24 mouse cellular contexts compared by ENCODE assay signal in the genomic region with DNA sequence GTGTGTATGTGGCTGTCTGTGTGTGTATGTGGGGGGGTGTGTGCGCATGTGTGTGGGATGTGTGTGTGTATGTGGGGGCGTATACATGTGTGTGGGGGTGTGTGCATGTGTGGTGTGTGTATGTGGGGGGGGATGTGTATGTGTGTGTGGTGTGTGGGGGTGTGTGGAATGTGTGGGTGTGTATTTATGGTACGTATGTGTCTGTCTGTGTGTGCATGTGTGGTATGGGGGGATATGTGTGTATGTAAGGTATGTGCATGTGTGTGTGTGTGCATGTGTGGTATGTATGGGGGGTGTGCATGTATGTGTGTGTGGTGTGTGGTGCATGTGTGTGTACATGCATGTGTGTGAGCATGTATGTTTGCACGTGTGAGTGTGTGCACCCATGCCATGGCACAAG.
A peak's percentile ranks its signal among the peaks of the same experiment; 100 is the strongest.
DNase-seq lines count a peak whose midpoint lies in the region; ATAC-seq and TF ChIP-seq lines count a peak whose summit lies in the region.
"Had no signal": no experiment of that assay in that cellular context is flagged by ENCODE, and none has a peak within 500 bp of the region (broad histone marks: within the 10 kb centered on the region; RNA-seq: fewer than 3 reads in every experiment).

No protein-coding gene starts in this region.

- no peaks in the 10 kb centered on the region for H3K27me3 ChIP-seq in hindbrain, embryonic 13.5 days
- H3K27me3 ChIP-seq in hindbrain, embryonic 12.5 days, result no peaks in the 10 kb centered on the region
- H3K27me3 ChIP-seq in midbrain, embryonic 12.5 days, result no peaks in the 10 kb centered on the region
- no peaks in the 10 kb centered on the region for H3K27me3 ChIP-seq in midbrain, embryonic 15.5 days (replicated peaks)
- H3K27me3 ChIP-seq in G1E (ENCODE audit: insufficient read depth, low read length), result no peaks in the 10 kb centered on the region
- H3K27me3 ChIP-seq in embryonic facial prominence, embryonic 12.5 days, result no peaks in the 10 kb centered on the region
- H3K27me3 ChIP-seq: limb, embryonic 12.5 days; liver, embryonic 12.5 days had no signal

- ATAC-seq in hindbrain, embryonic 13.5 days (ENCODE audit: low FRiP score), result 0 out of 2 replicates have a peak, but pooled peaks have one; percentile 21
- no peak for ATAC-seq in hindbrain, embryonic 12.5 days (ENCODE audit: low FRiP score)
- ATAC-seq in midbrain, embryonic 12.5 days (ENCODE audit: low FRiP score, low read depth), result peak; percentile 34; the same call in 1 of the 2 replicates
- no peak for ATAC-seq in midbrain, embryonic 15.5 days (replicated peaks)
- no peak for ATAC-seq in G1E (ENCODE audit: extremely low read depth, insufficient number of reproducible peaks, low FRiP score, poor library complexity, severe bottlenecking)
- 0 out of 2 replicates have a peak, but pooled peaks have one; percentile 56 for ATAC-seq in embryonic facial prominence, embryonic 12.5 days (ENCODE audit: insufficient number of reproducible peaks, insufficient read depth, low FRiP score, low TSS enrichment)
- ATAC-seq: activated CD4-positive, CD25-positive, alpha-beta regulatory T cell, adult 4 months; hindbrain, postnatal 0 days; intestine, embryonic 16.5 days; liver, embryonic 12.5 days had no signal

- no peaks in the 10 kb centered on the region for H3K36me3 ChIP-seq in hindbrain, embryonic 13.5 days
- H3K36me3 ChIP-seq in hindbrain, embryonic 12.5 days, result no peaks in the 10 kb centered on the region
- H3K36me3 ChIP-seq in midbrain, embryonic 12.5 days, result no peaks in the 10 kb centered on the region
- H3K36me3 ChIP-seq in midbrain, embryonic 15.5 days (replicated peaks), result no peaks in the 10 kb centered on the region
- no peaks in the 10 kb centered on the region for H3K36me3 ChIP-seq in G1E (replicated peaks)
- H3K36me3 ChIP-seq in embryonic facial prominence, embryonic 12.5 days, result no peaks in the 10 kb centered on the region
- H3K36me3 ChIP-seq: limb, embryonic 12.5 days; liver, embryonic 12.5 days; midbrain, embryonic 10.5 days had no signal

- H3K27ac ChIP-seq in hindbrain, embryonic 13.5 days, result no peak overlapping the region
- no peak overlapping the region for H3K27ac ChIP-seq in hindbrain, embryonic 12.5 days
- H3K27ac ChIP-seq in midbrain, embryonic 12.5 days (replicated peaks), result no peak overlapping the region
- no peak overlapping the region for H3K27ac ChIP-seq in midbrain, embryonic 15.5 days
- no peak overlapping the region for H3K27ac ChIP-seq in embryonic facial prominence, embryonic 12.5 days
- H3K27ac ChIP-seq: hindbrain, postnatal 0 days; layer of hippocampus, adult 2 months; limb, embryonic 12.5 days; liver, embryonic 12.5 days; midbrain, embryonic 10.5 days had no signal

- no peak overlapping the region for H3K4me3 ChIP-seq in hindbrain, embryonic 13.5 days
- no peak overlapping the region for H3K4me3 ChIP-seq in hindbrain, embryonic 12.5 days
- H3K4me3 ChIP-seq in midbrain, embryonic 12.5 days, result no peak overlapping the region
- H3K4me3 ChIP-seq in midbrain, embryonic 15.5 days, result no peak overlapping the region
- peak overlapping the region; percentile 28; the same call in 1 of the 2 replicates for H3K4me3 ChIP-seq in G1E (ENCODE audit: low read depth, low read length)
- H3K4me3 ChIP-seq in embryonic facial prominence, embryonic 12.5 days, result no peak overlapping the region
- H3K4me3 ChIP-seq: layer of hippocampus, adult 2 months; limb, embryonic 12.5 days; liver, embryonic 12.5 days; midbrain, embryonic 10.5 days; myocyte had no signal

- no peak overlapping the region for H3K4me2 ChIP-seq in hindbrain, embryonic 13.5 days
- no peak overlapping the region for H3K4me2 ChIP-seq in hindbrain, embryonic 12.5 days (replicated peaks)
- H3K4me2 ChIP-seq in midbrain, embryonic 12.5 days (replicated peaks), result no peak overlapping the region
- H3K4me2 ChIP-seq in midbrain, embryonic 15.5 days, result no peak overlapping the region
- no peak overlapping the region for H3K4me2 ChIP-seq in embryonic facial prominence, embryonic 12.5 days (replicated peaks)
- H3K4me2 ChIP-seq: limb, embryonic 12.5 days; liver, embryonic 12.5 days had no signal

- no peaks in the 10 kb centered on the region for H3K9me3 ChIP-seq in hindbrain, embryonic 13.5 days
- H3K9me3 ChIP-seq in hindbrain, embryonic 12.5 days (replicated peaks), result no peaks in the 10 kb centered on the region
- H3K9me3 ChIP-seq in midbrain, embryonic 12.5 days, result no peaks in the 10 kb centered on the region
- no peaks in the 10 kb centered on the region for H3K9me3 ChIP-seq in midbrain, embryonic 15.5 days
- H3K9me3 ChIP-seq in G1E (replicated peaks), result no peaks in the 10 kb centered on the region
- no peaks in the 10 kb centered on the region for H3K9me3 ChIP-seq in embryonic facial prominence, embryonic 12.5 days
- H3K9me3 ChIP-seq: limb, embryonic 12.5 days; liver, embryonic 12.5 days; midbrain, embryonic 10.5 days had no signal

- H3K9ac ChIP-seq in hindbrain, embryonic 13.5 days, result no peak overlapping the region
- H3K9ac ChIP-seq in hindbrain, embryonic 12.5 days, result no peak overlapping the region
- no peak overlapping the region for H3K9ac ChIP-seq in midbrain, embryonic 12.5 days (replicated peaks)
- no peak overlapping the region for H3K9ac ChIP-seq in midbrain, embryonic 15.5 days
- no peak overlapping the region for H3K9ac ChIP-seq in embryonic facial prominence, embryonic 12.5 days
- H3K9ac ChIP-seq: limb, embryonic 12.5 days; liver, embryonic 12.5 days had no signal

- TF ChIP-seq CTCF in G1E (IDR thresholded peaks at IDR 0.05; ENCODE audit: low read depth, low read length), result no peak

- DNase-seq in G1E (ENCODE audit: low spot score), result no peak
- no peak for DNase-seq in embryo, embryonic 10 days (ENCODE audit: low spot score)
- DNase-seq: adrenal gland, adult 8-10 months; cerebellum, adult 18-20 months; cerebellum, postnatal 14 days; gastrocnemius, postnatal 36 days; kidney, postnatal 25 days; lung, adult 18-20 months; lung, postnatal 4 days; right cerebral cortex, postnatal 14 days; thymus, postnatal 25 days had no signal

- 93% methylated on average over 4 of the region's 4 CpGs for WGBS in hindbrain, embryonic 13.5 days
- WGBS in hindbrain, embryonic 12.5 days, result 94% methylated on average over 4 of the region's 4 CpGs
- WGBS in midbrain, embryonic 12.5 days, result 91% methylated on average over 4 of the region's 4 CpGs
- 97% methylated on average over 4 of the region's 4 CpGs for WGBS in midbrain, embryonic 15.5 days
- WGBS in embryonic facial prominence, embryonic 12.5 days, result 88% methylated on average over 4 of the region's 4 CpGs

- no peaks in the 10 kb centered on the region for H3K4me1 ChIP-seq in hindbrain, embryonic 13.5 days (replicated peaks)
- H3K4me1 ChIP-seq in hindbrain, embryonic 12.5 days, result no peaks in the 10 kb centered on the region
- H3K4me1 ChIP-seq in midbrain, embryonic 12.5 days, result no peaks in the 10 kb centered on the region
- H3K4me1 ChIP-seq in midbrain, embryonic 15.5 days, result no peaks in the 10 kb centered on the region
- H3K4me1 ChIP-seq in G1E (ENCODE audit: insufficient read depth, low read depth, low read length), result no peaks in the 10 kb centered on the region
- H3K4me1 ChIP-seq in embryonic facial prominence, embryonic 12.5 days, result no peaks in the 10 kb centered on the region
- H3K4me1 ChIP-seq: limb, embryonic 12.5 days; liver, embryonic 12.5 days; midbrain, embryonic 10.5 days had no signal

Comparison
In these comparisons a context has a peak if more than half of its experiments do, and no peak if none do; other contexts are left out.
1. ATAC-seq: peak in hindbrain, embryonic 13.5 days (single experiment), midbrain, embryonic 12.5 days (single experiment) and embryonic facial prominence, embryonic 12.5 days (single experiment); none in hindbrain, embryonic 12.5 days (single experiment), midbrain, embryonic 15.5 days (single experiment) and G1E (single experiment).